In genomic region chr4:118137311-118137710, GRCm38 (mm10) we compare ENCODE assay signal across 23 mouse cellular contexts. TPM values are rescaled to one million over a fixed set of nuclear protein-coding genes. Genes with fewer than 3 reads are reported as not detected.
A peak's percentile ranks its signal among the peaks of the same experiment; 100 is the strongest.
DNase-seq lines count a peak whose midpoint lies in the region; ATAC-seq and TF ChIP-seq lines count a peak whose summit lies in the region.
"Had no signal": no experiment of that assay in that cellular context is flagged by ENCODE, and none has a peak within 500 bp of the region (broad histone marks: within the 10 kb centered on the region; RNA-seq: fewer than 3 reads in every experiment).

No protein-coding gene starts in this region.

- no peak for TF ChIP-seq EP300 in liver, postnatal 0 days (IDR thresholded peaks at IDR 0.05; ENCODE audit: low read depth)

- H3K27ac ChIP-seq in forebrain, embryonic 14.5 days (ENCODE audit: low read depth, low read length): no peak overlapping the region
- H3K27ac ChIP-seq in forebrain, postnatal 0 days (ENCODE audit: low read depth, low read length): no peak overlapping the region
- H3K27ac ChIP-seq in liver, postnatal 0 days (ENCODE audit: low read depth): peak overlapping the region; percentile 44
- no peak overlapping the region for H3K27ac ChIP-seq in liver, embryonic 12.5 days
- H3K27ac ChIP-seq: limb, embryonic 12.5 days; liver, embryonic 13.5 days; macrophage; midbrain, embryonic 10.5 days; neural tube, embryonic 13.5 days; stomach, embryonic 15.5 days had no signal

- H3K9ac ChIP-seq in forebrain, embryonic 14.5 days (ENCODE audit: low read length): no peak overlapping the region
- no peak overlapping the region for H3K9ac ChIP-seq in forebrain, postnatal 0 days
- H3K9ac ChIP-seq in liver, postnatal 0 days (replicated peaks): no peak overlapping the region
- no peak overlapping the region for H3K9ac ChIP-seq in liver, embryonic 12.5 days
- H3K9ac ChIP-seq: limb, embryonic 12.5 days; liver, embryonic 13.5 days; neural tube, embryonic 13.5 days; stomach, embryonic 15.5 days had no signal

- TF ChIP-seq CTCF in forebrain, postnatal 0 days (IDR thresholded peaks at IDR 0.05; ENCODE audit: low read depth): no peak
- TF ChIP-seq CTCF in liver, postnatal 0 days (IDR thresholded peaks at IDR 0.05; ENCODE audit: low read depth): no peak
- no peak for TF ChIP-seq CTCF in brain, embryonic 14.5 days (IDR thresholded peaks at IDR 0.05; ENCODE audit: borderline replicate concordance, extremely low read depth, insufficient read depth, insufficient read length)

- H3K36me3 ChIP-seq in forebrain, embryonic 14.5 days (ENCODE audit: control insufficient read depth, insufficient read depth, low read length): peaks cover 57% of the 10 kb centered on the region
- H3K36me3 ChIP-seq in forebrain, postnatal 0 days (ENCODE audit: insufficient read depth): peaks cover 56% of the 10 kb centered on the region
- H3K36me3 ChIP-seq in liver, postnatal 0 days (replicated peaks; ENCODE audit: insufficient read depth, low read length): peaks cover 41% of the 10 kb centered on the region
- H3K36me3 ChIP-seq in liver, embryonic 12.5 days: peaks cover 62% of the 10 kb centered on the region

- WGBS in forebrain, embryonic 14.5 days: 81% methylated on average over 10 of the region's 10 CpGs
- 78% methylated on average over 10 of the region's 10 CpGs for whole genome bisulfite sequencing in forebrain, postnatal 0 days
- 95% methylated on average over 10 of the region's 10 CpGs for WGBS in liver, postnatal 0 days (ENCODE audit: insufficient replicate concordance)
- 89% methylated on average over 10 of the region's 10 CpGs for WGBS in liver, embryonic 12.5 days (ENCODE audit: insufficient replicate concordance)

- DNase-seq in forebrain, embryonic 14.5 days (ENCODE audit: low spot score): peak; percentile 15
- DNase-seq in forebrain, postnatal 0 days: no peak
- no peak for DNase-seq in liver, postnatal 0 days
- DNase-seq in brain, embryonic 14.5 days (ENCODE audit: low read depth): peak; percentile 22
- DNase-seq in cerebellum, postnatal 25 days: peak; percentile 63 to 74
- DNase-seq in right cerebral cortex, adult 18-20 months: no peak
- DNase-seq in retina, postnatal 1 day: no peak
- DNase-seq: adrenal gland, adult 8-10 months; B cell, adult 2 months; gastrocnemius, postnatal 10 days; kidney, adult 2 months; kidney, postnatal 36 days; liver, embryonic 13.5 days; lung, adult 2 months; right cerebral cortex, postnatal 25 days had no signal

- no peaks in the 10 kb centered on the region for H3K9me3 ChIP-seq in forebrain, embryonic 14.5 days (replicated peaks; ENCODE audit: control insufficient read depth, low read length)
- no peaks in the 10 kb centered on the region for H3K9me3 ChIP-seq in forebrain, postnatal 0 days (ENCODE audit: low read length)
- H3K9me3 ChIP-seq in liver, postnatal 0 days (ENCODE audit: low read length): no peaks in the 10 kb centered on the region
- H3K9me3 ChIP-seq in liver, embryonic 12.5 days (replicated peaks): no peaks in the 10 kb centered on the region
- H3K9me3 ChIP-seq: limb, embryonic 12.5 days; liver, embryonic 13.5 days; midbrain, embryonic 10.5 days; neural tube, embryonic 13.5 days; stomach, embryonic 15.5 days had no signal

- TF ChIP-seq POLR2A in brain, embryonic 14.5 days (IDR thresholded peaks at IDR 0.05; ENCODE audit: borderline replicate concordance, extremely low read depth, insufficient read depth, insufficient read length, poor library complexity, severe bottlenecking): no peak

- no peaks in the 10 kb centered on the region for H3K27me3 ChIP-seq in forebrain, embryonic 14.5 days (replicated peaks; ENCODE audit: control insufficient read depth, insufficient read depth, low read length)
- H3K27me3 ChIP-seq in forebrain, postnatal 0 days (ENCODE audit: insufficient read depth, low read length): no peaks in the 10 kb centered on the region
- no peaks in the 10 kb centered on the region for H3K27me3 ChIP-seq in liver, postnatal 0 days (ENCODE audit: insufficient read depth, low read length)
- H3K27me3 ChIP-seq in liver, embryonic 12.5 days (replicated peaks): no peaks in the 10 kb centered on the region
- H3K27me3 ChIP-seq: limb, embryonic 12.5 days; liver, embryonic 13.5 days; neural tube, embryonic 13.5 days; stomach, embryonic 15.5 days had no signal

- no peak overlapping the region for H3K4me3 ChIP-seq in forebrain, embryonic 14.5 days (ENCODE audit: low read depth, low read length)
- H3K4me3 ChIP-seq in forebrain, postnatal 0 days (ENCODE audit: low read depth, low read length): no peak overlapping the region
- no peak overlapping the region for H3K4me3 ChIP-seq in liver, postnatal 0 days (ENCODE audit: low read depth, low read length)
- no peak overlapping the region for H3K4me3 ChIP-seq in liver, embryonic 12.5 days
- H3K4me3 ChIP-seq: erythroblast, embryonic 14.5 days; limb, embryonic 12.5 days; liver, embryonic 13.5 days; midbrain, embryonic 10.5 days; neural tube, embryonic 13.5 days; stomach, embryonic 15.5 days had no signal

- H3K4me2 ChIP-seq in forebrain, embryonic 14.5 days (ENCODE audit: low read length): no peak overlapping the region
- H3K4me2 ChIP-seq in forebrain, postnatal 0 days (ENCODE audit: low read depth): no peak overlapping the region
- H3K4me2 ChIP-seq in liver, postnatal 0 days (ENCODE audit: low read depth, low read length): no peak overlapping the region
- no peak overlapping the region for H3K4me2 ChIP-seq in liver, embryonic 12.5 days
- H3K4me2 ChIP-seq: limb, embryonic 12.5 days; liver, embryonic 13.5 days; neural tube, embryonic 13.5 days; stomach, embryonic 15.5 days had no signal

- ATAC-seq in forebrain, embryonic 14.5 days: no peak
- ATAC-seq in forebrain, postnatal 0 days: no peak
- no peak for ATAC-seq in liver, postnatal 0 days
- ATAC-seq in liver, embryonic 12.5 days: no peak
- ATAC-seq: hindbrain, embryonic 16.5 days had no signal

- 0 out of 2 replicates have a peak, but pooled peaks cover 5% of the 10 kb centered on the region for H3K4me1 ChIP-seq in forebrain, embryonic 14.5 days (ENCODE audit: control insufficient read depth, insufficient read depth, low read length)
- peaks cover 7% of the 10 kb centered on the region for H3K4me1 ChIP-seq in forebrain, postnatal 0 days (ENCODE audit: insufficient read depth)
- H3K4me1 ChIP-seq in liver, postnatal 0 days (ENCODE audit: insufficient read depth): peaks cover 23% of the 10 kb centered on the region
- H3K4me1 ChIP-seq in liver, embryonic 12.5 days: peaks cover 29% of the 10 kb centered on the region

RNA-seq across cellular contexts. Expression of gene St3gal3, which starts 2.6 kb away (rescaled TPM):
- 10.0 and 11.3 TPM in 2 replicates for polyA plus RNA-seq in forebrain, embryonic 14.5 days (2014; fragmentation: Nextera tagmentation; extraction: Ambion mirVana)
- total RNA-seq in forebrain, postnatal 0 days (2014; rRNA removed): 32.6 and 36.1 TPM in 2 replicates
- 11.2 and 11.3 TPM in 2 replicates for polyA plus RNA-seq in forebrain, postnatal 0 days (2015; fragmentation: Nextera tagmentation; extraction: Ambion mirVana)
- 4.5 and 5.1 TPM in 2 replicates for polyA plus RNA-seq in liver, postnatal 0 days (2015; fragmentation: Nextera tagmentation; extraction: Ambion mirVana)
- polyA plus RNA-seq in liver, embryonic 12.5 days (2016; fragmentation: Nextera tagmentation; extraction: Ambion mirVana): 2.0 and 2.9 TPM in 2 replicates
- polyA plus RNA-seq in brain, embryonic 14.5 days (2012; rRNA removed): 30.5 and 36.9 TPM in 2 replicates

RNA-seq across cellular contexts. Expression of gene Kdm4a, which starts 42.5 kb away (rescaled TPM):
- polyA plus RNA-seq in forebrain, embryonic 14.5 days (2014; fragmentation: Nextera tagmentation; extraction: Ambion mirVana): 51.4 and 66.7 TPM in 2 replicates
- 96.5 and 122 TPM in 2 replicates for total RNA-seq in forebrain, postnatal 0 days (2014; rRNA removed)
- 29.7 and 39.0 TPM in 2 replicates for polyA plus RNA-seq in forebrain, postnatal 0 days (2015; fragmentation: Nextera tagmentation; extraction: Ambion mirVana)
- polyA plus RNA-seq in liver, postnatal 0 days (2015; fragmentation: Nextera tagmentation; extraction: Ambion mirVana): 7.0 and 7.2 TPM in 2 replicates
- polyA plus RNA-seq in liver, embryonic 12.5 days (2016; fragmentation: Nextera tagmentation; extraction: Ambion mirVana): 11.2 and 12.8 TPM in 2 replicates
- 100 and 109 TPM in 2 replicates for polyA plus RNA-seq in brain, embryonic 14.5 days (2012; rRNA removed)

Comparison
In these comparisons a context has a peak if more than half of its experiments do, and no peak if none do; other contexts are left out.
1. DNase-seq: peak in forebrain, embryonic 14.5 days (single experiment), brain, embryonic 14.5 days (single experiment) and cerebellum, postnatal 25 days (2 of 2); none in forebrain, postnatal 0 days (single experiment), liver, postnatal 0 days (single experiment), right cerebral cortex, adult 18-20 months (single experiment) and retina, postnatal 1 day (single experiment).